Mouse (Mus musculus) MEL (cell line): ENCODE data around the gene Kel. TPM values are rescaled to one million over a fixed set of nuclear protein-coding genes. Genes with fewer than 3 reads are reported as not detected.

Experiments
- DNase-seq: peaks from one replicate; pipeline ENCODE4 v3.0.0; 2011; ENCODE audit warnings: low read depth, low spot score
- H3K27ac ChIP-seq: 2 replicates; pipeline ENCODE4 v1.5.1; 2012; ENCODE audit warnings: low read depth, mild to moderate bottlenecking, control low read depth, low read length, moderate library complexity; ENCODE audit not compliant: control insufficient read depth
- H3K27me3 ChIP-seq, 2 experiments: fragments of 150-350 bp in 1 of 2; sonication (generic) in 1 of 2; 2 replicates each; pipeline ENCODE4 v1.6.1; 2012; ENCODE audit warnings: low read length in 2 of 2, mild to moderate bottlenecking in 2 of 2, improper control_type of control experiment in 1 of 2, moderate library complexity in 1 of 2; ENCODE audit not compliant: insufficient read depth in 2 of 2, control insufficient read depth in 1 of 2
- H3K36me3 ChIP-seq, 2 experiments: 2 replicates each; pipeline ENCODE4 v1.6.1; 2012 to 2014; ENCODE audit warnings: low read length in 2 of 2, improper control_type of control experiment in 1 of 2, inconsistent platforms in 1 of 2, mild to moderate bottlenecking in 1 of 2; ENCODE audit not compliant: insufficient read depth in 2 of 2, control insufficient read depth in 1 of 2
- H3K4me1 ChIP-seq, 2 experiments: fragments of 150-350 bp in 1 of 2; sonication (generic) in 1 of 2; 2 replicates each; pipeline ENCODE4 v1.6.1; 2012; ENCODE audit warnings: low read length in 2 of 2, improper control_type of control experiment in 1 of 2, mild to moderate bottlenecking in 1 of 2; ENCODE audit not compliant: insufficient read depth in 2 of 2, control insufficient read depth in 1 of 2
- H3K4me3 ChIP-seq, 2 experiments: fragments of 150-350 bp in 1 of 2; sonication (generic) in 1 of 2; 2 replicates each; pipeline ENCODE4 v1.5.1; 2012; ENCODE audit warnings: low read depth in 2 of 2, low read length in 2 of 2, mild to moderate bottlenecking in 2 of 2, moderate library complexity in 2 of 2, control low read depth in 1 of 2, improper control_type of control experiment in 1 of 2; ENCODE audit not compliant: control insufficient read depth in 1 of 2, insufficient read depth in 1 of 2
- H3K79me2 ChIP-seq: 2 replicates; pipeline ENCODE4 v1.6.1; 2012; ENCODE audit warnings: mild to moderate bottlenecking, low read length, moderate library complexity; ENCODE audit not compliant: control insufficient read depth, poor library complexity, insufficient read depth
- H3K9ac ChIP-seq: 2 replicates; pipeline ENCODE4 v1.6.1; 2012; ENCODE audit warnings: low read depth, mild to moderate bottlenecking, control low read depth, low read length, moderate library complexity; ENCODE audit not compliant: control insufficient read depth, poor library complexity, severe bottlenecking
- H3K9me3 ChIP-seq: fragments of 150-350 bp; sonication (generic); replicated peaks from 2 replicates; pipeline ENCODE4 v1.6.1; 2012; ENCODE audit warnings: mild to moderate bottlenecking, low read length, improper control_type of control experiment, moderate library complexity; ENCODE audit not compliant: insufficient read depth
- BHLHE40 ChIP-seq: IDR thresholded peaks from 2 replicates; pipeline ENCODE4 v1.6.1; 2012; ENCODE audit warnings: low read depth, mild to moderate bottlenecking, inconsistent platforms, low read length, improper control_type of control experiment, borderline replicate concordance
- CHD1 ChIP-seq: IDR thresholded peaks from 2 replicates; pipeline ENCODE4 v1.6.1; 2012; ENCODE audit warnings: low read depth, mild to moderate bottlenecking, inconsistent platforms, low read length, improper control_type of control experiment
- CTCF ChIP-seq, 3 experiments: IDR thresholded peaks in 2 of 3; conservative IDR thresholded peaks in 1 of 3; 2 replicates each; pipeline ENCODE4 v1.5.1; 2011 to 2012; ENCODE audit warnings: low read length in 3 of 3, low read depth in 2 of 3, mild to moderate bottlenecking in 2 of 3, improper control_type of control experiment in 1 of 3, inconsistent platforms in 1 of 3, mixed read lengths in 1 of 3, moderate library complexity in 1 of 3; ENCODE audit not compliant: control insufficient read depth in 1 of 3, insufficient read depth in 1 of 3, poor library complexity in 1 of 3, severe bottlenecking in 1 of 3
- E2F4 ChIP-seq: IDR thresholded peaks from 2 replicates; pipeline ENCODE4 v1.6.1; 2011; ENCODE audit warnings: low read depth, low read length, improper control_type of control experiment, borderline replicate concordance
- ETS1 ChIP-seq: IDR thresholded peaks from 2 replicates; pipeline ENCODE4 v1.6.1; 2012; ENCODE audit warnings: low read depth, mild to moderate bottlenecking, inconsistent platforms, low read length, improper control_type of control experiment, moderate library complexity
- GABPA ChIP-seq: IDR thresholded peaks from 2 replicates; pipeline ENCODE4 v1.6.1; 2012; ENCODE audit warnings: low read depth, mild to moderate bottlenecking, inconsistent platforms, low read length, improper control_type of control experiment, moderate library complexity
- HCFC1 ChIP-seq: IDR thresholded peaks from 2 replicates; pipeline ENCODE4 v1.6.1; 2012; ENCODE audit warnings: low read depth, mild to moderate bottlenecking, inconsistent platforms, low read length, improper control_type of control experiment, moderate library complexity
- JUND ChIP-seq: IDR thresholded peaks from 2 replicates; pipeline ENCODE4 v1.6.1; 2011; ENCODE audit warnings: low read depth, mild to moderate bottlenecking, improper control_type of control experiment, low read length
- MAFK ChIP-seq: IDR thresholded peaks from 2 replicates; pipeline ENCODE4 v1.6.1; 2011; ENCODE audit warnings: low read depth, mild to moderate bottlenecking, low read length, improper control_type of control experiment, borderline replicate concordance
- MAX ChIP-seq: IDR thresholded peaks from 2 replicates; pipeline ENCODE4 v1.6.1; 2011; ENCODE audit warnings: low read length, improper control_type of control experiment
- MYB ChIP-seq: IDR thresholded peaks from 2 replicates; pipeline ENCODE4 v1.6.1; 2011; ENCODE audit warnings: mild to moderate bottlenecking, low read depth, low read length, improper control_type of control experiment
- MYC ChIP-seq: IDR thresholded peaks from 2 replicates; pipeline ENCODE4 v1.6.1; 2011; ENCODE audit warnings: low read depth, mild to moderate bottlenecking, low read length, improper control_type of control experiment, moderate library complexity
- POLR2A ChIP-seq, 2 experiments: IDR thresholded peaks; 2 replicates each; pipeline ENCODE4 v1.6.1; 2011 to 2012; ENCODE audit warnings: low read length in 2 of 2, mild to moderate bottlenecking in 2 of 2, control low read depth in 1 of 2, improper control_type of control experiment in 1 of 2, low read depth in 1 of 2, moderate library complexity in 1 of 2; ENCODE audit not compliant: control insufficient read depth in 1 of 2, insufficient read depth in 1 of 2, poor library complexity in 1 of 2
- POLR2AphosphoS2 ChIP-seq: IDR thresholded peaks from 2 replicates; pipeline ENCODE4 v1.6.1; 2011; ENCODE audit warnings: low read length, improper control_type of control experiment
- RAD21 ChIP-seq: IDR thresholded peaks from 2 replicates; pipeline ENCODE4 v1.6.1; 2011; ENCODE audit warnings: mild to moderate bottlenecking, low read depth, low read length, improper control_type of control experiment
- RCOR1 ChIP-seq: IDR thresholded peaks from 2 replicates; pipeline ENCODE4 v1.6.1; 2012; ENCODE audit warnings: low read depth, mild to moderate bottlenecking, inconsistent platforms, low read length, improper control_type of control experiment
- SIN3A ChIP-seq: IDR thresholded peaks from 2 replicates; pipeline ENCODE4 v1.6.1; 2012; ENCODE audit warnings: low read length, improper control_type of control experiment, inconsistent platforms
- SMC3 ChIP-seq: IDR thresholded peaks from 2 replicates; pipeline ENCODE4 v1.6.1; 2011; ENCODE audit warnings: low read depth, low read length, improper control_type of control experiment
- USF2 ChIP-seq, 2 experiments: IDR thresholded peaks; 2 replicates each; pipeline ENCODE4 v1.6.1; 2011 to 2012; ENCODE audit warnings: improper control_type of control experiment in 2 of 2, low read length in 2 of 2, borderline replicate concordance in 1 of 2, inconsistent platforms in 1 of 2, low read depth in 1 of 2, mild to moderate bottlenecking in 1 of 2; ENCODE audit not compliant: insufficient read depth in 1 of 2
- ZC3H11A ChIP-seq: IDR thresholded peaks from 2 replicates; pipeline ENCODE4 v1.6.1; 2012; ENCODE audit warnings: low read depth, mild to moderate bottlenecking, inconsistent platforms, low read length, improper control_type of control experiment
- polyA plus RNA-seq, 2 experiments: library from polyadenylated mRNA; stranded (reverse) in 1 of 2; unstranded in 1 of 2; fragments of >175 nt in 1 of 2; fragments of >200 nt in 1 of 2; gene quantifications; 2 replicates each; pipeline versions ENCODE4 v1.2.1 to v1.2.4; 2012; ENCODE audit warnings: low replicate concordance in 2 of 2, low read depth in 1 of 2; ENCODE audit not compliant: insufficient read length in 2 of 2, insufficient read depth in 1 of 2, missing spikeins in 1 of 2
- total RNA-seq: library from RNA; depleted of rRNA; stranded (reverse); fragments of 300-350 nt; gene quantifications from 2 replicates; pipeline ENCODE4 v1.2.3, GENCODE M21; 2012

Gene Kel
- total and polyA plus RNA-seq, 3 experiments = 31.0 to 79.6 TPM; not detected in 1

- H3K27ac ChIP-seq = no peak overlapping the region
- no peaks in the 10 kb centered on the region for H3K9me3 ChIP-seq
- H3K36me3 ChIP-seq = no peaks in the 10 kb centered on the region
- H3K9ac ChIP-seq = no peak overlapping the region
- H3K4me1 ChIP-seq = no peaks in the 10 kb centered on the region
- H3K79me2 ChIP-seq = no peaks in the 10 kb centered on the region
- TF ChIP-seq E2F4 (no peak), SMC3 (no peak), CHD1 (no peak), RCOR1 (no peak), ETS1 (no peak), MYB (no peak), HCFC1 (no peak), MYC (no peak), JUND (no peak), SIN3A (no peak), POLR2A (IDR thresholded peaks at IDR 0.05; ENCODE audit: control insufficient read depth in 1 of 2, insufficient read depth in 1 of 2, low read depth in 1 of 2, low read length in 2 of 2, poor library complexity in 1 of 2) (no peak), RAD21 (no peak), BHLHE40 (no peak), MAX (no peak), ZC3H11A (no peak)
- H3K4me3 ChIP-seq = no peak overlapping the region
- DNase-seq = no peak
- peaks cover 0 to 7% of the 10 kb centered on the region in 2 experiments; a peak in 3 of 4 replicates for H3K27me3 ChIP-seq
Measured at GRCm38 (mm10) chr6:41741101-41741500, 37.0 kb upstream of the Kel start.

- Histone ChIP-seq H3K79me2 (no peaks in the 10 kb centered on the region), H3K36me3 (no peaks in the 10 kb centered on the region)
- no peak for TF ChIP-seq ZC3H11A
- no peak for TF ChIP-seq MYB
- no peak for TF ChIP-seq RCOR1
- no peak for TF ChIP-seq MAFK
- no peak for TF ChIP-seq USF2 (IDR thresholded peaks at IDR 0.05; ENCODE audit: borderline replicate concordance in 1 of 2, insufficient read depth in 1 of 2, low read depth in 1 of 2, low read length in 2 of 2)
- TF ChIP-seq POLR2AphosphoS2 = no peak
- no peak for TF ChIP-seq CTCF (IDR thresholded peaks at IDR 0.05 in 2 of 3, conservative IDR thresholded peaks at IDR 0.05 in 1 of 3; ENCODE audit: control insufficient read depth in 1 of 3, insufficient read depth in 1 of 3, low read depth in 2 of 3, low read length in 3 of 3, poor library complexity in 1 of 3, severe bottlenecking in 1 of 3)
- TF ChIP-seq SMC3 = no peak
- TF ChIP-seq JUND = no peak
- no peak for TF ChIP-seq CHD1
- TF ChIP-seq MYC = no peak
- TF ChIP-seq E2F4 = no peak
- TF ChIP-seq GABPA = no peak
- TF ChIP-seq, all 39 proteins: peak for 0
- H3K9ac ChIP-seq = no peak overlapping the region
- no peaks in the 10 kb centered on the region for H3K9me3 ChIP-seq
- H3K4me1 ChIP-seq = no peaks in the 10 kb centered on the region
- DNase-seq = no peak
- H3K27me3 ChIP-seq = 0 out of 4 replicates have a peak, but pooled peaks cover 0 to 2% of the 10 kb centered on the region in 2 experiments
- no peak overlapping the region for H3K27ac ChIP-seq
- no peak overlapping the region for H3K4me3 ChIP-seq
Measured at GRCm38 (mm10) chr6:41734719-41735470, 30.8 kb upstream of the Kel start.
